Mouse (Mus musculus): ENCODE results near the gene Srpk3. TPM values are rescaled to one million over a fixed set of nuclear protein-coding genes. Genes with fewer than 3 reads are reported as not detected.
"Not testable (repeated sequence)": the region's sequence is repeated elsewhere in the genome, so short reads cannot be mapped to it uniquely, and the experiment has no call there.

Gene Srpk3
- polyA plus RNA-seq (2015; fragmentation: Nextera tagmentation; extraction: Ambion mirVana): 1.6 and 2.1 TPM in 2 replicates

DNA sequence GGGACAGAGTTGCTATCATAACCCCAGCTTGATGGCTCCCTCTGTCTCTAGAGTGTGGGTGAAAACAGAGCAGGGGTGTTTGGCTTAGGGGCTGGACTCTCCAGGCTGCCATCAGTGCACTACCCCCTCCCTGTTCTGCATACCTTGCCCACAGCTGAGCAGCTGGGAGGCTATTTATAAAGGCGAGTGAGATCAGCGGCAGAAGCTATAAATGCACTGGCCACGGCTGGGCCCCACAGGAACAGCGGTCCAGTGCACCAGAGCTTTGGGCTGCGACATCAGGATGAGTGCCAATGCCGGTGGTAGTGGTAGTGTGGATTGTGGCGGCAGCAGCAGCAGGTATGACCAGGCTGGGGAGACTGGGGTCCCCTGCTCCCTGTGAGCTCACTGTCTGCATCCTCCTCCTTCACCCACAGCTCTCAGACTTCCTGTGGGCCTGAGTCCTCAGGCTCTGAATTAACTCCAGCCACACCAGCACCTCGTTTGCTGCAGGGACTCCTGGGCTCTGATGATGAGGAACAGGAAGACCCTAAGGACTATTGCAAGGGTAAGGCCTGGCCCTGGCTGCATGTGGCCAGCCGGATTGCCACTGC is at the start of gene Srpk3:
TSS of gene Srpk3 (plus strand) at position 238 of the 593 bp plus-strand sequence.
- peak; percentile 15; the same call in 1 of the 2 replicates for ATAC-seq (replicated peaks)
- H3K36me3 ChIP-seq (replicated peaks): peaks cover 3% of the 10 kb centered on the region; the same call in 1 of the 2 replicates
- no peak within 1 kb of the TSS for H3K9ac ChIP-seq
- H3K4me1 ChIP-seq: no peaks in the 10 kb centered on the region
- H3K9me3 ChIP-seq: no peaks in the 10 kb centered on the region
- H3K4me2 ChIP-seq: no peak within 1 kb of the TSS
- no peak within 1 kb of the TSS for H3K4me3 ChIP-seq
- H3K27ac ChIP-seq: no peak within 1 kb of the TSS
- H3K27me3 ChIP-seq (replicated peaks): no peaks in the 10 kb centered on the region
- 55% methylated on average over 9 of the region's 9 CpGs for WGBS

DNA sequence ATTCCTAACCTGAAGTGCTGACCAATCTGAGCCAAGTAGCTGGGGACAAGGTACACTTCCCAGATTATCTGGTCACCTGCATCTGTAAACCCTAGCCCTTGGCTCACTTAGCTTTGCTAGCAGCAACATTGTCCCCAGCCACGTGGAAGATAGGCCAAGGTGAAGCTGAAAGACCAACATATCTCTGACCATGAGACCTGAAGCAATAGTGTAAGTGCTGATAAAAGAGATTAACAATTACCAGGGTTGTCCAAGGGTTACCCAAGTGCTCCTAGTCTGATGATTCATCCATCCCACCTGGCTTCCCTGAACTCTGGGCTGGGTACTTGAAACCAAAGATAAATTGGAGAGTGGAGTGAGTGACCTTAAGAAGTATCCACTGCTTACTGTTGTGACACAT is 43.3 kb upstream of the Srpk3 start:
- 64% methylated on average over 1 of the region's 1 CpGs for WGBS
- Histone ChIP-seq H3K9me3 (no peaks in the 10 kb centered on the region), H3K4me1 (no peaks in the 10 kb centered on the region), H3K4me2 (no peak overlapping the region), H3K4me3 (no peak overlapping the region), H3K36me3 (replicated peaks) (no peaks in the 10 kb centered on the region), H3K9ac (no peak overlapping the region), H3K27ac (no peak overlapping the region), H3K27me3 (replicated peaks) (no peaks in the 10 kb centered on the region)
- no peak for ATAC-seq (replicated peaks)

DNA sequence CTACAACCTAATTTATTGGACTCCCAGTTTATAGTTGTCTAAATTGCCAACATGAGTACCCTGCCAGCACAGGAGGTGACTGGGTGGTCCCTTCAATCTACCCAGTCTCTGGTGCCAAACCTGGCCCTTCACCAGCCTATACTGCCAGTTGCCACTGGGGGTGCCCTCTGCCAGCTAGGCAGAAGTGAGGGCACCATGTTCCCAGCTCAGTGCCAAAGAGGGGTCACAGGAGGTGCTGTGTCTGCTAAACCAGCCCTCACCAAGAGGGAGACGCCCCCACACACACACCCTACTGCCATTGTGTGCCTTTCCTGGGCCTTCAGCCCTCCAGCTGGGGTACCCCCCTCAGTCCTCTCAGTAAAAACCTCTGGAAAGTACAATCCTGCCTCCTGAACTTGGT is 36.0 kb upstream of the Srpk3 start:
- no peak for ATAC-seq (replicated peaks)

DNA sequence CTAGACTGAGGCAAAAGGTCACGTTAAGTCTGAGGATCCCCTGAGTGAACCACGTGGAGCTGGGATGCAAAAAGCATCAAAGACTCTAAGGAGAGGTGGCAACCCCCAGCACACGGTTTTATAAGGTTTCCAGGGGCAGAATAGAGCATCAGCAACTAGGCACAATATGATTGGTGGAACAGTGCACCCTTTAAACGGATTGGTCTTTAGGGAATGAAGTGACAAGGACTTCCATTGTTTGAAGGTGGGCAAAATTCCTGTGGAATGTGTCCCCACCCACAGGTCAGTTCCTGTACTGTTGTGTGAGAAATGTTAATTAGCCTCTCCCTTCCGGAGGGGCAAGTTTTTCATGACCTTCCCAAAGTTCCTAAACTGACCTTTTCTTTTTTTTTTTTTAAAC is 35.1 kb upstream of the Srpk3 start:
- Histone ChIP-seq H3K36me3 (replicated peaks) (no peaks in the 10 kb centered on the region), H3K4me3 (no peak overlapping the region), H3K9ac (no peak overlapping the region), H3K27ac (no peak overlapping the region), H3K4me1 (no peaks in the 10 kb centered on the region), H3K27me3 (replicated peaks) (no peaks in the 10 kb centered on the region), H3K9me3 (no peaks in the 10 kb centered on the region), H3K4me2 (no peak overlapping the region)
- ATAC-seq (replicated peaks): no peak
- WGBS: 69% methylated on average over 5 of the region's 5 CpGs

More for the DNA sequence above, 36.0 kb upstream of the Srpk3 start:
- H3K4me3 ChIP-seq: no peak overlapping the region
- no peaks in the 10 kb centered on the region for H3K4me1 ChIP-seq
- no peak overlapping the region for H3K4me2 ChIP-seq
- H3K27me3 ChIP-seq (replicated peaks): no peaks in the 10 kb centered on the region
- H3K9ac ChIP-seq: no peak overlapping the region
- 89% methylated on average over 1 of the region's 1 CpGs for WGBS
- H3K27ac ChIP-seq: no peak overlapping the region
- no peaks in the 10 kb centered on the region for H3K36me3 ChIP-seq (replicated peaks)
- no peaks in the 10 kb centered on the region for H3K9me3 ChIP-seq

DNA sequence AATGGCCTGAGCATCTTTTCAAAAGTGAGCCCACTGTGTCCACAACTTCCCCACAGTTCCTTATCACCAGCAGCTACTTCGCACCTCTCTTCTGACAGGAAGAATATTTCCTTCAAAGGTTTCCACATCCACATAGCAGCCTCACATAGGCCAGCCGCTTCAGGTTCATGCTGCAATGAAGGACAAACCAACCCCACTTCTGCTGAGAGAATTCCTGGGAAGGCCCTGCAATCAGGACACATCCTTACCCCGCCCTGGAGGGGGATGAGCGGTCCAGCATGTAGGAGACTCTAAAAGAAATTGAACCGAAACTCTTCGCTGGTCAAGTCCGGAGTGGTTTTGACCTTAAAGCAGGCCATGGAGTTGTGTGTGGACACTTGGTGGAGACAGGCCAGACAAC is 34.4 kb upstream of the Srpk3 start:
- H3K27me3 ChIP-seq (replicated peaks); H3K36me3 ChIP-seq (replicated peaks); ATAC-seq (replicated peaks); H3K9me3 ChIP-seq; H3K27ac ChIP-seq; H3K9ac ChIP-seq; H3K4me1 ChIP-seq; H3K4me2 ChIP-seq; H3K4me3 ChIP-seq: not testable (repeated sequence)
- WGBS: 93% methylated on average over 7 of the region's 7 CpGs

DNA sequence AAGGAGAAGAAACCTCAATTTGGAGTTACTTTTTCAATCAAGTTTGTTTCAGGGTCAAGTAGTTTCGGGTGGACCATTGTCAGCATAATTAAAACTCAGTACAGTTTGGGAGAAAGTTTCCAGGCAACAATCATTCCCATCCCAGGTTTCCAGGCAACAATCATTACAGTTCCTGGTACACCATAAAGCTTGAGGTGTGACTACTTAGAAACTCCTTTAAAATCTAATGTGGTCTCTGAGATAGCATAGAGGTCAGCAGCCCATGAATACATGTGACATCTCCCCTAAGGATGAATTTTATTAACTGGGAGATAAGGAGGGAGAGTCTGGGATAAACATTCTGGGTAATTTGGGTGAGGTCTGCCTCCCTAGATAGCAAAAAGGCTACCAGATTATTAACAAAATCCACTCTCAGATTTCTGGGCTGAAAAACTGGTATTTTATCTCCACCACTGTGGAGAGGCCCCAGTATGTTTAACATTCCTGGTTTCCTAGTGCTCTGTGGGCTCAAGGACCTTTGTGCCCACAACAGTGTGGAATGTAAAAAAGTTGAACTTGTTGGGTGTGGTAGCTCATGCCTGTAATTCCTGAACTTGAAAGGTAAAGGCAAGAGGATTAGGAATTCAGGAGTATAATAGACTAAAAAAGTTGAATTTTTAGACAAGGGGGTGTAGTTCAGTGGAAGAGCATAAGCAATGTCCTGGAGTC is 29.3 kb upstream of the Srpk3 start:
- H3K27me3 ChIP-seq (replicated peaks): no peaks in the 10 kb centered on the region
- H3K9me3 ChIP-seq: no peaks in the 10 kb centered on the region
- WGBS: 88% methylated on average over 1 of the region's 1 CpGs
- H3K27ac ChIP-seq: no peak overlapping the region
- H3K4me2 ChIP-seq: no peak overlapping the region
- no peak for ATAC-seq (replicated peaks)
- no peaks in the 10 kb centered on the region for H3K36me3 ChIP-seq (replicated peaks)
- no peak overlapping the region for H3K4me3 ChIP-seq
- no peak overlapping the region for H3K9ac ChIP-seq
- no peaks in the 10 kb centered on the region for H3K4me1 ChIP-seq

DNA sequence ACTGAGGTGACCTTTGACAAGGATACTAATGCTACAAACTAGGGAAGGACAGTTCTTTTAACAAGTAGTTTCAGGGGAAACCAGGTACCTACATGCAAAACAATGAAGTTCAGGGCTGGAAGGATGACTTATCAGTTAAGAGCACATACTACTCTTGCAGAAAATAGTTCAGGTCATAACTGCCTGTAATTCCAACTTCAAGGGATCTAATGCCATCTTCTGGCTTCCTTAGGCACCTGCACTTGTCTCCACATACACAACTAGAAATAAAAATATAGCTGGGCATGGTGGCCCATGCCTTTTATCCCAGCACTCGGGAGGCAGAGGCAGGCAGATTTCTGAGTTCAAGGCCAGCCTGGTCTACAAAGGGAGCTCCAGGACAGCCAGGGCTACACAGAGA is 25.2 kb upstream of the Srpk3 start:
- H3K4me3 ChIP-seq: no peak overlapping the region
- H3K27me3 ChIP-seq (replicated peaks): no peaks in the 10 kb centered on the region
- no peak overlapping the region for H3K9ac ChIP-seq
- H3K9me3 ChIP-seq: no peaks in the 10 kb centered on the region
- no peak overlapping the region for H3K4me2 ChIP-seq
- no peak for ATAC-seq (replicated peaks)
- H3K4me1 ChIP-seq: no peaks in the 10 kb centered on the region
- no peak overlapping the region for H3K27ac ChIP-seq
- 86% methylated on average over 1 of the region's 1 CpGs for WGBS
- H3K36me3 ChIP-seq (replicated peaks): no peaks in the 10 kb centered on the region

DNA sequence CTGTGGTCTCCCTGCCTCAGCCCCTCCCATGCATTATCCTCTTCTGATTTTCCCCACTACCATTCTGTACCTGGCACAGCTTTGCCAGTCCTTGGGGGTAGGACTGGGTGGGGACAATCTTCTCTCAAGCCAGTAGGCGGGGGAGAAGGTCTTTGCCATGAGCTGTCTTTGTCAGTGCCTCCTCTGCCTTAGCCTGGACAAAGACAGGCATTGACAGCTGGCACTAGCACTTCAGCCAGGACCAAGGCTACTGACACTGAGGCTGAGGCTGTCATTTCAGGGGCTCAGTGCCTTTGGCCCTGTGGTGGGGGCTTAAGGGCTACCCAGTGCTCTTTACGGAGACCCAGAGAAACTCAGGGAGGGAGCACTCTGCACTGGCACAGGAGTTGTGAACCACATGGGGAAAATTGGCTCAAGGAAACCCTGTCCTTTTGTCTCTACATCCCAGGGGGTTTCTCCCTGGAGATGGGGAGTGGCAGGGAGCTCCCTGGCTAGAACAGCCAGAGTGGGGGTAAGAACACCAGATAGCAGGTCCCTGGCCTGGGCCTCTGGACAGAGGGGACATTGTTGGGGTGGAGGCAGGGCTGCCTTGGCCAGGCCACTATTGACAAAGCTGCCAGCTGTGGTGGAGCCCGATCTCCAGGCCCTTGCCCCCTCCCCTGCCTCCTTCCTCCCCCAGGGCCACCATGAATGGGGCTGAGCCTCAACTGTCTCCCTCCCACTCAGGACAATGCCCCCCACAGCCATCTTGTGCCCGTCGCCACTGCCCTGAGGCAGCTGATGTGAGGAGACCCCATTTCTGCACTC is 17.7 kb upstream of the Srpk3 start, which contains the start of gene Plxnb3:
TSS of gene Plxnb3 (plus strand) at position 757 of the 807 bp plus-strand sequence.
- no peaks in the 10 kb centered on the region for H3K36me3 ChIP-seq (replicated peaks)
- no peak within 1 kb of the TSS for H3K4me2 ChIP-seq
- no peak within 1 kb of the TSS for H3K4me3 ChIP-seq
- no peaks in the 10 kb centered on the region for H3K4me1 ChIP-seq
- H3K9me3 ChIP-seq: no peaks in the 10 kb centered on the region
- no peaks in the 10 kb centered on the region for H3K27me3 ChIP-seq (replicated peaks)
- H3K9ac ChIP-seq: no peak within 1 kb of the TSS
- 57% methylated on average over 5 of the region's 5 CpGs for WGBS
- ATAC-seq (replicated peaks): no peak
- no peak within 1 kb of the TSS for H3K27ac ChIP-seq

DNA sequence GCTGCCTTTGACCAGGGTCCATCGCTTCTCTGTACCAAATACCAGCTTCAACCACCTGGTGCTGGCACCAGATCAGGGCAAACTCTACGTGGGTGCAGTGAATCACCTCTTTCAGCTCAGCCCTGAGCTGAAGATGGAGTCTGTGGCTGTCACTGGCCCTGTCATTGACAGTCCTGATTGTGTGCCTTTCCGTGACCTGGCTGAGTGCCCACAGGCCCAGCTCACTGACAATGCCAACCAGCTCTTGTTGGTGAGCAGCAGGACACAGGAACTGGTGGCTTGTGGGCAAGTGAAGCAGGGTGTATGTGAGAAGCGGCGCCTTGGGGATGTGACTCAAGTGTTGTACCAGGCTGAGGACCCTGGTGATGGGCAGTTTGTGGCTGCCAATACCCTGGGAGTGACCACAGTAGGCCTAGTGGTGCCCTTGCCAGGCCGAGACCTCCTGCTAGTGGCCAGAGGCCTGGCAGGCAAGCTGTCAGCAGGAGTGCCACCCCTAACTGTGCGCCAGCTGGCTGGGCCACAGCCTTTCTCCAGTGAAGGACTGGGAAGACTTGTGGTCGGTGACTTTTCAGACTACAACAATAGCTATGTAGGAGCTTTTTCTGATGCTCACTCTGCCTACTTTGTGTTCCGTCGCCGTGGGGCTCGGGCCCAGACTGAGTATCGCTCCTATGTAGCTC is 15.5 kb upstream of the Srpk3 start:
- no peaks in the 10 kb centered on the region for H3K4me1 ChIP-seq
- H3K9me3 ChIP-seq: no peaks in the 10 kb centered on the region
- H3K4me2 ChIP-seq: no peak overlapping the region
- no peak for ATAC-seq (replicated peaks)
- no peaks in the 10 kb centered on the region for H3K36me3 ChIP-seq (replicated peaks)
- H3K9ac ChIP-seq: no peak overlapping the region
- H3K4me3 ChIP-seq: no peak overlapping the region
- 78% methylated on average over 13 of the region's 13 CpGs for WGBS
- H3K27me3 ChIP-seq (replicated peaks): no peaks in the 10 kb centered on the region
- H3K27ac ChIP-seq: no peak overlapping the region

DNA sequence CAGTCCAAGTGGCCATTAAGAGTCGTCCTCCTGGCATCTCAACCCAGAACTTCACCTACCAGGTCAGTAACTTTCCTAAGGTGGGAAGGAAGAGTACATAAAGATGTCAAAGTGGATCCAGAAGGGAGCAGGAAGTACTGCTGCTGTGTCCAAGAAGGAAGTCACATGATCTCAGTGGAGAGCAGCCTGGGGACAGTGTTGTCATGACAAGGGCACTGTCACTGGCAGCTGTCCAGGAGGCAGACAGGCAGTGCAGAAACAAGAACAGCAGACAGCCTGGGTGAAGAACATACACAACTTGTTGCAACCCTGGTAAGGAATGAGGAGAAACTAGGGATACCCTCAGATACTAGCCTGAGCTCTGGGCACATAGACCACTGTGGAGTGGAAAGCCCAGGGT is 8.9 kb upstream of the Srpk3 start:
- no peak for ATAC-seq (replicated peaks)
- no peaks in the 10 kb centered on the region for H3K27me3 ChIP-seq (replicated peaks)
- H3K9ac ChIP-seq: no peak overlapping the region
- no peak overlapping the region for H3K4me2 ChIP-seq
- H3K4me1 ChIP-seq: no peaks in the 10 kb centered on the region
- 71% methylated on average over 1 of the region's 1 CpGs for WGBS
- no peaks in the 10 kb centered on the region for H3K36me3 ChIP-seq (replicated peaks)
- no peaks in the 10 kb centered on the region for H3K9me3 ChIP-seq
- no peak overlapping the region for H3K27ac ChIP-seq
- H3K4me3 ChIP-seq: no peak overlapping the region

DNA sequence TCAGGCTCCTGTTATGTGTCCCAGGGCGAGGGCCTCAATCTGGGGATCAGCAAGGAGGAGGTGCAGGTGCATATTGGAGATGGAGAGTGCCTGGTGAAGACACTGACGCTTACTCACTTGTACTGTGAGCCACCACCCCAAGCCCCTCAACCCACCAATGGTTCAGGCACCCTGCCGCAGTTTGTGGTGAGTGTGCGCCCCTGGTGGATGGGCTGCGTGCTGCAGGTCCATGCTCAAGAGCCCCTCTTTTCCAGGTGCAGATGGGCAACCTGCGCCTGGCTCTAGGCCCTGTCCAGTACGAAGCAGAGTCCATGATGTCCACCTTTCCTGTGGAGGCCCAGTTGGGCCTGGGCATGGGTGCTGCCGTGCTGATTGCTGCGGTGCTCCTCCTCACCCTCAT is 6.9 kb upstream of the Srpk3 start:
- H3K9ac ChIP-seq: no peak overlapping the region
- no peaks in the 10 kb centered on the region for H3K4me1 ChIP-seq
- no peak for ATAC-seq (replicated peaks)
- H3K4me2 ChIP-seq: no peak overlapping the region
- no peaks in the 10 kb centered on the region for H3K27me3 ChIP-seq (replicated peaks)
- no peak overlapping the region for H3K4me3 ChIP-seq
- no peak overlapping the region for H3K27ac ChIP-seq
- H3K9me3 ChIP-seq: no peaks in the 10 kb centered on the region
- H3K36me3 ChIP-seq (replicated peaks): no peaks in the 10 kb centered on the region
- 60% methylated on average over 9 of the region's 9 CpGs for WGBS

Data from midbrain, embryonic 15.5 days (tissue).